Mouse (Mus musculus) retina, postnatal 1 day (tissue): ENCODE data around the gene Gm11444.

Source experiments
- DNase-seq: peaks from one replicate; pipeline ENCODE4 v3.0.0-alpha.2; 2012

The Gm11444 gene

DNA sequence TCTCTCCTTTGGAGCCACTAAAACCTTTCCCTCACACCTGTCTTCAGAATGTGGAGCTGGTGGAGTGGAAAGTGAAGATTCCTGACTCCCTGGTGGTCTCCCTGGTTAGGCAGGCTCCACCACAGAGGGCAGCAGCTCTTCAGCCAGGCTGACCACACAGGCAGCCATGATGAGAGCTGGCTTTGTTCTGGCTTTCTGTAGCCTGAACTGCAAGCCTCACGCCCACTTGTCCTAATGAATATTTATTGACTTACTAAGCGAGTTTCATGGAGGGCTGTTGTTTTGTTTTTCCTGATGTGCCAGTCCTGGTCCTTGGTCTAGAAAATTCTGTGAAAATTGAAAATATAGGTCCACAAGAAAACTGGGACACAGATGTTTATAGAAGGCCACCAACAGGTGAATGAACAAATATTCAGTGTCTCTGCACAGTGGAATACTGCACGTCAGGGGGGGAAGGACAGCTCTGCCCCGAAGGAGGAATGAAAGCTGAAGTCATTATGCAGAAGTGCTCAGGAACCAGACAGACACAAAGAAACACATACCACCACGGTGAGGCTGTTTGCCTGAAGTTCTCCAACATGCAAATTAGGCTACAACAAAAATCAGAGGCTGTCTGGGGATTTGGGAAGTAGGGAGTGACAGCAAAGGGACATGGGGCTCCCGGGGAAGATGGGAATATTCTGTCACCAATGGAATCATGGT is 8.0 kb upstream of the Gm11444 start:
- peak; percentile 82 for DNase-seq

GRCm38 (mm10) chr11:85850758-85851157 is 625 bp upstream of the Gm11444 start:
- peak; percentile 68 for DNase-seq

DNA sequence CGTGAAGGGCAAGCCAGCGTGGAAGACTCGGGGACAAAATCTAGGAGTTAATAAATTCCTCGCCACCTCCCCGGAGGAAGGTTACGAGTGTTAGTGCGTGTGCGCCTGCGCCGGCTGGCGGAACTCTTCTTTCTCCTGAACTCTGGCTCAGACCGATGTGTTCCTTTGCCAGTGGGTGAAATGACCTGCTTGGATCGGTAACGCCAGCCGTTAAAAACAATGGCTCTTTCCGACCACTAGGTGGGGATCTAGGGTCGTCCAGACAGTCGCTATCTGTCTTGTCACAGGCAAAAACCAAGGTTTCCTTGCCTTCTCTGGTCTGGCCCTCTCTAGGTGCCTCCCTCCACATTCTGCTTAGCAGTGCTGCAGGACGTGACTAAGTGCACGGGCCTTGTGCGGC is 1.1 kb downstream of the Gm11444 start:
- DNase-seq: peak; percentile 93

DNA sequence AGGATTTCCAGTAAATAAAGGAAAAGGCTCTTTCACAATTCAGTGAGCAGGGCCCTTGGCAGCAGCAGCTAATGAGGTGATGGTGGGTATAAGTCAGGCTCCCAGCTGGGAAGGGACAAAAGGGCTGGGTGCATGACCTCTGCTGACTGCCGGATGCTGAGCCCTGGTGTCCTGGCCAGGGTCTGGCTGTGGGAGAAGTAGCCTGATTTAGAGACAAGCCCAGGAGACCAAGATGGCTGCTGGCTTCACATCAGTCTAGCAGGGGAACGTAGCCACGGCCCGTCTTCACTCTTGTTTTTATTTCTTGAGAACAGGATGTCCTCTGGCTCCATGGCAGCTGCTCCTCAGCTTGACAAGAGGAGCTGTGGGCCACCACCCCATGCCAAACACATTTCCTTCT is 3.6 kb downstream of the Gm11444 start:
- peak; percentile 48 for DNase-seq

- DNase-seq: peak; percentile 36
These were observed 4.2 kb downstream of the Gm11444 start for GRCm38 (mm10) chr11:85845921-85846320.

DNA sequence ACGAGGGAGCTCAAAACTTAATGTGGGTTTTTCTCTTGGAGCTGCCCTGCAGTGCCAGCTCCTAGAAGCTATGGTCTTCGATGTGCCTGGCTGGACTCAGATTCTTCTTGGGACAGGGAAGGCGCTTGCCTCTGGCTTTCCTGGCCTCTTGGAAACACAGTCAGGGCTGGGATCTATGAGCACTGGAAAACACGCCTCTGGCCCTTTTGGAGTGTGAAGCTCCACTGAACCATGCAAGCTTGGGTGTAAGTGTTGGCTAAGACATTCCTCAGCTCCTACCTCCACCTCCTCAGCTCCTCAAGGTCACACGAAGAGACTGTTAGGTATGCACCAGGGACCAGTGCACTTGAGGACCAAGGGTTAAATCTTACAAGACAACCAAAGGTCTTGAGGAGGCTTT is 5.2 kb downstream of the Gm11444 start:
- DNase-seq: no peak

- peak; percentile 93 for DNase-seq
These were observed 5.8 kb downstream of the Gm11444 start for GRCm38 (mm10) chr11:85844144-85844965.

DNA sequence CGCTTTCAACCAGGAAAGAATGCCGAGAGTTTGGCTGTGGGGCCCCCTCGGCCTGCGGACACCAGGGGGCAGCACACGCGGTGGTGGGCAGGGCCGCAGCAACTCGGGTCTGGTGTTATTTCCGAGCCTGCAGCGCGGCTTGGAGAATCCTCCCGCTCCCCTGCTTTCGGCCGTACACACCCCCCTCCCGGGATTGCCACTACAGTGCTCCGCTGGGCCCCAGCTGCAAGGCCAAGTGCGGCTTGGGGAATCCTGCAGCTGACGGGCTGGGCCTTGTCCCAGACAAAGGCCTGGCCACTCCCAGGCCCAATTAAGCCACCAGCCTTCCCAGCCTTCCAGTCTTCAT is 6.8 kb downstream of the Gm11444 start:
- DNase-seq: peak; percentile 99

GRCm38 (mm10) chr11:85842596-85843346 is 7.4 kb downstream of the Gm11444 start:
- DNase-seq: peak; percentile 58

- DNase-seq: peak; percentile 90
These were observed 8.2 kb downstream of the Gm11444 start for GRCm38 (mm10) chr11:85841980-85842379.

DNA sequence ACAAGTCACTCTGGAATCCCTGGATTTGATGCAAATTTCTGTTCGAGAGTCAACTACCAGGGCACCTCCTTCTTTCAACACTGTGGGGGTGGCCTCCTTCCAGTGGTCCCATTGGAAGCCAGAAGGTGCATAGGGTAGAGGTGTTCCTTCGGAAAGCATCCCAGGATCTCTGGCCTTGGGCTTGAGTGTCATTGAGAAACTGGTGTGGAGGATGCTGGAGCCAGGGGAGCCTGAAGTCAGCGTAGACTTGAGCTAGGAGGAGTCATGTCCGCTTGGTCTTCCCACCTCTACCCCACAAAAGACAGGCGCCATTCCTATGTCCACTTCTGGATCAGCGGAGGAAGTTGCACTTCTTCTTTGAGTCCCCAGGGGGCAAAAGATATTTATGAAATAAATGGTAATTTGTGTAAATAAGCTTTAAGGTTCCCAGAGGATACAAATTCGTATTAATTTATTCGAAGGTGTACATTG is 8.9 kb downstream of the Gm11444 start:
- peak; percentile 74 for DNase-seq

- DNase-seq: no peak
These were observed 9.4 kb downstream of the Gm11444 start for GRCm38 (mm10) chr11:85840803-85841145.

GRCm38 (mm10) chr11:85840031-85840802 is 9.9 kb downstream of the Gm11444 start:
- peak; percentile 62 for DNase-seq

GRCm38 (mm10) chr11:85839258-85840030 is 10.7 kb downstream of the Gm11444 start:
- no peak for DNase-seq

DNA sequence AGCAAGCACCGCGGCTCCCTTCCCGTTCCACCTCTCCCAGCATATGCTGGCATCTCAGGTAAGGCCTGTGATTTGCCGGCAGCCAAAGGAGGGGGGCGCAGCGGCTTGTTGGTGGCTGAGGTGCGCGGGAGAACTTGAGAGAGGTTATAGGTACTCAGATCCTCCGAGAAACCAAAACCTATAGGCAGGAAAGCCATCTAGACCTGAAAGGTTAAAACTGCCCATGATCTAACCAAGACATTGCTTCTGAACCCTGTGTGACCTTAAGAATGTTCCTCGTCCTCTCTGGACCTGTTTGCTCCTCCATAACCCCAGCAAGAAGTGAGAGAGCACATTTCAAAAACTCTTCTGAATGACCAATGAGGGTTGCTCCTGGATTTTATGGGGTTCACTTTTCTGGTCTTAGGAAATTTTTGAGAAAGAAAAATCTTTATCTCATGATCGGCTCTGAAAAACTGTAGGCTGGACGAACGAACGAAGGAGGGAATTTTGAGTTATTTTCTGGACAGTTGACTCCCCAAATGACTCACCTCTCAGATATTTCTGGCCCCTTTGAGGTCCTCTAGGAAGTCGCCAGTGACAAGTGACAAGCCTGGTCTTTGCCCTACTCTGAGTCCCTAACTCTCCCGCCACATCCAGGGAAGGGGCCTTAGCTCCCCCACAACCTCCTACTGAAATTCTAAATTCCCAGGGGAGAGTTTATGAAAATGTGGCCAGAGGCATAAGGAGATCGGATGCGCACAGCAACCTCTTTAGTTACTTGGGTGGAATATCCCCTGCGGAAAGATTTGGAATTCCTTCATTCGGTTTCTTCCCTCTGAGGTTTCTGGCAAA is 11.5 kb downstream of the Gm11444 start:
- peak; percentile 49 for DNase-seq

DNA sequence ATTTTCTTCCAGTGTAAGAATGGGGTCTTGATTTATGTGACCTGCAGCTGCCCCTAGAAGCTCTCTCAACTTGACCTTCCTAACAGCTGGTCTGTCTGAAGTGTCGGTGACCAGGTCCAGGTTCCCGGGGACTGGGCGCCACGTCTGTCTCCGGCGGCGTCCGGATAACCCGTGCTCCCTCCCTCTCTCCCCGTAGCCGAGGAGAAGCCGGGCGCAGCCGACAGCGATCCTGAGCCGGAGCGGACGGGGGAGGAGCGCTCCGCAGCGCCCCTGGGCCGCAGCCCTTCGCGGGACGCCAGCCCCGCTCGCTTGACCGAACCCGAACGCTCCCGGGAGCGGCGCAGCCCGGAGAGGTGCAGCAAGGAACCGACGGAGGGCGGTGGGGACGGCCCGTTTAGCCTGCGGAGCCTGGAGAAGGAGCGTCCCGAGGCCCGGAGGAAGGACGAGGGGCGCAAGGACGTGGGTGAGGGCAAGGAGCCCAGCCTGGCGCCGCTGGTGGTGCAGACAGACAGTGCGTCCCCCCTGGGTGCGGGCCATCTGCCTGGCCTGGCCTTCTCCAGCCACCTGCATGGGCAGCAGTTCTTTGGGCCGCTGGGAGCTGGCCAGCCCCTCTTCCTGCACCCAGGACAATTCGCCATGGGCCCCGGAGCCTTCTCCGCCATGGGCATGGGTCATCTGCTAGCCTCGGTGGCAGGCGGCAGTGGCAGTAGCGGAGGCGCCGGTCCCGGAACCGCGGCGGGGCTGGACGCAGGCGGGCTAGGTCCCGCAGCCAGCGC is 12.3 kb downstream of the Gm11444 start:
- DNase-seq: peak; percentile 59

GRCm38 (mm10) chr11:85837291-85837647 is 12.9 kb downstream of the Gm11444 start:
- DNase-seq: peak; percentile 60

DNA sequence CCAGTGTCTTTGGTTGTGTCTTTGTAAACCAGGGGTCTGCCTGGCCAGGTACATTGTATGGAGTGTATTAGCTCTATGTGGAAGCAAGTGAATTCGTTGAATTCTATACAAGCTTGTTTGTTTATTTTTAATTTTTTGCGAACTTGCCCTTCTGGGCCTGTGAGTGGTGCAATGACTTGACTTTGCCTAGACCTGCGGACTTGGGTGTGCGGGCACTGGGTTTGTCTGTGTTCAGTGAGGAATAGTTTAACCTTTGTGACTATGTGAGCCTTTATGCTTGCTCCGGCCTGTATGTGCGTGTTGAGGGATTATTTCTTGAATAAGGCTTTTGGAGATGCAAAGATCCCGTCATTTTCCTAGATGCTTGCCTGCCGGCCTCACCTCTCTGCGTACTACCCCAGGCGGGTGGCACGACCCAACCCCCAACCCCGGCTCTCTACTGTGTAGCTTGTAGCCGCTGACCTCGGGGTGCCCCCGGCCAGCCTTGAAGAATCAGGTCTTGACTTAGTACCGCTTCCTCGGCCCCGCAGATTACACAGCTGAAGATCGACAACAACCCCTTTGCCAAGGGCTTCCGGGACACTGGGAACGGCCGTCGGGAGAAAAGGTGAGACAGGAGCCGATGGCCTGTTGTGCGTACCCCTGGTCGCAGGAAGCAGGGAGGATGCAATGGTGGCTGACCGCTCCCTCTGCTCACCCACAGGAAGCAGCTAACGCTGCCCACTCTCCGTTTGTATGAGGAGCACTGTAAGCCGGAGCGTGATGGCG is 13.4 kb downstream of the Gm11444 start:
- DNase-seq: peak; percentile 49

DNA sequence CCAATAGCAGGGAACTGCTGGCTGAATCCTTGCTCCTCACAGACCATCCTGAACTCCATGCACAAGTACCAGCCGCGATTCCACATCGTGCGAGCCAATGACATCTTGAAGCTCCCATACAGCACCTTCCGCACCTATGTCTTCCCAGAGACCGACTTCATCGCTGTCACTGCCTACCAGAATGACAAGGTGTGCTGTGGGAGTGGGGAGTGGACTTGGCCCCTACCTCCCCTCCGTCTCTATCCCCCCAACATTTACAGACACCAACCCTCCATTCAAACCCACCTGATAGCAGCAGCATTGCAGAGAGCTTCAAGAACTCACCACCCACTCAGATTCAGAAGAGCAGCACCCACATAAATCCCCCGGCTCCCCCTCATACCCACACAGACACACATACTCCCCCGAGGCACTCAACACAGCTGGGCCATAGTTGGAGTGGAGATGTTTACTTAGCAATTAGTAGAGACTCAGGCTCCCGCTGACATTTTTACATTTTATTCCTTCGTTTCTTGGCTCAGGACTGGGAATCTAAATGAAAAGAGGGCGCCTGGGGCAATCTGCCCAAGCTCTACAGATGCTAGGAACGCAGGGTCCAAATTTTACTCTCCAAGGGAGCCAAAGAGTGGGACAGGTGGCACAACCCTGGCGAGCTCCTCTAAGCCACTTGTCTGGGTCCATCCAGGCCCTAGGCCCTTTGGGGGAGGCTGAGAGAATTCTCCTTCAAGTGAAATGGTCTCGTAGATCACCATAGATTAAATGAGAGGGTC is 14.2 kb downstream of the Gm11444 start:
- peak; percentile 48 for DNase-seq
